Mouse (Mus musculus): Measurements from ENCODE around the gene Atg4d.
A peak's percentile ranks its signal among the peaks of the same experiment; 100 is the strongest.
"Not testable (repeated sequence)": the region's sequence is repeated elsewhere in the genome, so short reads cannot be mapped to it uniquely, and the experiment has no call there.

Atg4d gene

GRCm38 (mm10) chr9:21265000-21265561 lies at the start of gene Atg4d:
Gene Atg4d (plus strand): TSS chr9:21265293.
- peak; percentile 97 for DNase-seq (ENCODE audit: low spot score)

DNA sequence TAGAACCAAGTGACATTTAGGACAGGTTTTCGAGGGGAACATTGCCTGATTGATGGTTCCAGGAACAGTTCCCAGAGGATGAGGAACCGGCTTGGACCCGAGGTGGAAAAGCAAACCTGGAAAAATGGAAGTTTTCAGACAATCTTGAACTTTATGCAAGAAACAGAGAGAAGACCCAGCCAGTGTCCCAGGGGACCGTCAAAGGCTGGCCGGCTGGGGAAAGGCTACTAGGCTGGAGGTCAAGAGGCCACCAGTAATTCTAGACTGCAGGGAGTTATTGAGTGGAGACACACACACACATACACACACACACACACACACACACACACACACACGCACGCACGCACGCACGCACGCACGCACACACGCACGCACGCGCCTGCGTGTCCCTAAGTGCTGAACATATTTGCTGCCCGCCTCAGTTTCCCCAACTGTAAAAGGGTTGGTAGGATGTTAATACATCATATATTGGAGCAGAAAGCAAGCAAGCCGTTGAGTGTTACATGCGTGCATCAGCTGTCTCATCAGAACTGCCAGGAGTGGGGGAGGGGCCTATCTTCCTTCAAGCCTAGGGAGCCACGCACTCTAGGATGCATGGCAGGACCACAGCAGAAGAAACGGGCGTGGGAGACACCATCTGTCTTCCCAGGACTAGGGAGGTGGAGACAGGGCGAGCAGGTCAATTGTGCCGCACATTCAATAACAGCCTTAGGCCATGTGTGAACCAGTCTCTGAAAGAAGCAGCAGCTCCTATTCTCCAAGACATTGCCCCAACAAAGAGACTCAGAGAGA lies 48.8 kb upstream of the Atg4d start:
- peak; percentile 60 for DNase-seq (ENCODE audit: low spot score)

GRCm38 (mm10) chr9:21219820-21220219 lies 45.3 kb upstream of the Atg4d start:
- no peak for DNase-seq (ENCODE audit: low spot score)

DNA sequence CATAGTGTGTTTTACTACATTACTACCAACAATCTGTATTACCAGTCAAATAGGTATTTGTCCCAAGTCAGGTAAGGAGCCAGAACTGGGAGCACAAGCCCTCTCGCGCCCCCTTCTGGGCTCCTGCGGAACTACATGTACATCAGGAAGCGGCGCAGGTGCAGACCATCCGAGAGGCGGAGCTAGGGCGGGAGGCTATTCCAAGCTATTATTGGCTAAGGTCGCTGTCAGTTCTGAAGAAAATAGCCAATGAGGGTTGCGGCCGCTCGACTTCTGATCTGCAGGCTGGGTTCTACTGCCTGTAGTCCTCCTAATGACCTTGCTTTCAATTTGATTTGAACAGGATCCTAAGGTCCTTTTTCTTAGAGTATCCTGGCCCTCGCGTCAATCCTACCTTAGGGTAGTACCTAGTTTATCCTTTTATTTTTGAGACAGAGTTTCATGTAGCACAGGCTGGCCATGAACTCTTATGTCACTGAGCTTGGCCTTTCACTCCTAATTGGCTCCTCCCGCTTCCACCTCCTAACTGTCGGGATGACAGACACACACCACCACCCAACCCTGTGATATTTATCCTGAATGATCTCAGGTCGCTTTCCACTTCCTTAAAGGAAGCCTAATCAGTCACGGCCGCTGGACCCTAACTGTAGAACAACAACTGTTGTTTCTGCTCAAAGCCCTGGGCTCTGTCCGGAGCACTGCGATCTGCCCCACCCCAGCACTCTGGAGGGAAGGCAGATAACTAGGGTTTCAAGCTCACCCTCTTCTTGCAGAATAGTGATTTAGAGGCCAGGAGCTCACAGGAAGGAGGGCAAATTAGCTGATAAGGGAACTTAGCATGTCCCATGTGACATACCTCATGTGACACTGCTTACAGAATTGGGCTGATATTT lies 44.4 kb upstream of the Atg4d start:
- peak; percentile 96 for DNase-seq (ENCODE audit: low spot score)

DNA sequence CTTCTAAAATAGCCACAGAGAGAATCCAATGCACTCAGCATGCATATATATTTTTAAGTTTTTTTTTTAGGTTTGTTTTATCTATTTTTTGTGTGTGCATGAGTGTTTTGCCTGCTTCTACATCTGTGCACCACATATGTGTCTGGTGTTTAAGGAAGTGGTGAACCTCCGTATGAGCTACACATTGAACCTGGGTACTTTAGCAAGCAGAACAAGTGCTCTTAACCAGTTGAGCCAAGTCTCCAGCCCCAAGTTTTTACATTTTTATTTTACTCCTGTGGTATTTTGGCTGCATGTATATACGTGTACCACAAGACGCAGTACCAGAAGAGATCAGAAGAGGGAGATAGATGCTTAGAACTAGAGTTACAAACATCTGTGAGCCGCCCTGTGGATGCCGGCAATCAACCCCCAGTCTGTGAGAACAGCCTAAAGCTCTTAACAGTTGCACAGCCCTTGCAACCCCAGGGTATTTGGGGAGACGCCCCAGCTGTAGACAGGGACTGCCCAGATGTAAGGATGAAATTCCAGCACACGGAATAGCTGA lies 43.6 kb upstream of the Atg4d start:
- peak; percentile 61 for DNase-seq (ENCODE audit: low spot score)

- not testable (repeated sequence) for DNase-seq (ENCODE audit: low spot score)
Measured at GRCm38 (mm10) chr9:21223490-21223889, 41.6 kb upstream of the Atg4d start.

DNA sequence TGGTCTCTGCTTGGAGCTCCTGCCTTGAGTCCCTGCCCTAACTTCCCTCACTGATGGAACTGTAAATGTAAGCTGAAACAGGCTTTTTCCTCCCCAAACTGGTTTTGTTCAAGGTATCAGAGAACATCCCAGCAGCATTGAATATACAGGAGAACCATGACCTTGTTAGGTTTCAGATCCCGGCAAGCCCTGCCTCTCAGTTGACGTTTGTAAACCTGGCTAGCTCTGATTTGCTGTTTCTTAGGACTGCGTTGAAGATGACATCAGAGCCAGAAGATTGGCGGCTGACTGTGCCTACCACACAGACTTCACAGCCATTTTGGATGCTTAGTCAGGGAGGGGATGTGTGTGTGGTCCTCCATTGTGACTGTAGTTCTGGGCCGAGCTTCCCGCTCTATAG lies 41.2 kb upstream of the Atg4d start:
- no peak for DNase-seq (ENCODE audit: low spot score)

DNA sequence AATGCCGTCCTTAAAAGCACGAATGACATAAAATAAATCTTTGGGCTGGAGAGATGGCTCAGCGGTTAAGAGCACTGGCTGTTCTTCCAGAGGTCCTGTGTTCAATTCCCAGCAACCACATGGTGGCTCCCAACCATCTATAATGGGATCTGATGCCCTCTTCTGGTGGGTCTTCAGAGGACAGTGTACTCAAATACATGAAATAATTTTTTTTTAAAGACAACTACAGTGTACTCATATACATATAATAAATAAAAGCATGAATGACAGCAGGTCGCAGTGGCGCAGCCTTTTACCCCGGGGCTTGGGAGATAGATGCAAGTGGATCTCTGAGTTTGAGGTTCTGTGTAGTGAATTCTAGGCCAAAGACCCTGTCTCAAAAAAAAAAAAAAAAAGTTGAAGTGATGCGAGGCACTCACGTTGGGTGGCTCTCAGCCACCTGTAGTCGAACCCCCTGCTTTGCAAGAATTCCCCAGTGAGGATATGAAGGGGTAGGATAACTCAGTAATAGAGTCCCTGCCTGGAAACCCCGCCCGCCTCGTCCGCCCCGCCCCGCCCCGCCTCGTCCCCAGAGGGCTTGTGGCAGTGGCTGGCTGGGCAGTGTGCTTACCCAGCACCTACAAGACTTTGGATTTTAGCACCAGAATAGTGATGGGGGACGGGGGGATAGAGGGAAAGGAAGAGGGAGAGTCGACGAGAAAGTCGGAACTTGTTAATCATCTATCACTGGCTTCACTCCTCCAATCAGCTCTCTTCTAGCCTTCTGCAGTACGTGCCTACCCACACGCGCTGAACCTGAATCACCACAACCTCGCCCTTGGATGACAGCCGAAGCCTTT lies 40.3 kb upstream of the Atg4d start:
- no peak for DNase-seq (ENCODE audit: low spot score)

DNA sequence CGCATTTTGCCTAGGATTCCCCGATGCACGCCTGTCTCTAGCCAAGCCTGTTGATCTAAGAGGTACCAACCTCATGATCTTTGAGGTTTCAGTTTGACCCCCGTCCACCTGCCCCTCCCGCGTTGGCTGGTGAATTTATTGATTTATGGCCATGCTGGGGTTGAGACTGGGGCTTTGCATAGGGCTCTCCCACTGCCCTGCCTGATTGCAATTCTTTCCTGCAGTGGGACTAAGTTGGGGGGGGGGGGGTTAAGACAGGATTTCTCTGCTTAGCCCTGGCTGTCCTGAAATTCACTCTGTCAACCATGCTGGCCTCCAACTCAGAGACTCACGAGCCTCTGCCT lies 39.7 kb upstream of the Atg4d start:
- DNase-seq (ENCODE audit: low spot score): no peak

GRCm38 (mm10) chr9:21227342-21227741 lies 37.8 kb upstream of the Atg4d start:
- DNase-seq (ENCODE audit: low spot score): no peak

GRCm38 (mm10) chr9:21231551-21231950 lies 33.5 kb upstream of the Atg4d start:
- DNase-seq (ENCODE audit: low spot score): no peak

DNA sequence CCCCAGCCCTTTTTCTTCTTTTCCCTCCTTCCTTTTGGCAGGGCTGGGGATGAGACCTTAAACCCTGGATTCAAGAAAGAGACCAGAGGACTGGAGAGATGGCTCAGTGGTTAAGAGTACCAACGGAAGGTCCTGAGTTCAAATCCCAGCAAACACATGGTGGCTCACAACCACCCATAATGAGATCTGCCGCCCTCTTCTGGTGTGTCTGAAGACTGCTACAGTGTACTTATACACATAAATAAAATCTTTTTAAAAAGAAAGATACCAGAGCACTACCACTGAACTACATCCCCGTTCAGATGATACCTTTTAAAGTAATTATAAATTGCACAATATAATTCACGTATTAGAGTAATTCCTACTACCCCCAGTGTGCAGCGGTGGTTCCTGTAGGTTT lies 32.2 kb upstream of the Atg4d start:
- no peak for DNase-seq (ENCODE audit: low spot score)

- DNase-seq (ENCODE audit: low spot score): no peak
Measured at GRCm38 (mm10) chr9:21233366-21233765, 31.7 kb upstream of the Atg4d start.

DNA sequence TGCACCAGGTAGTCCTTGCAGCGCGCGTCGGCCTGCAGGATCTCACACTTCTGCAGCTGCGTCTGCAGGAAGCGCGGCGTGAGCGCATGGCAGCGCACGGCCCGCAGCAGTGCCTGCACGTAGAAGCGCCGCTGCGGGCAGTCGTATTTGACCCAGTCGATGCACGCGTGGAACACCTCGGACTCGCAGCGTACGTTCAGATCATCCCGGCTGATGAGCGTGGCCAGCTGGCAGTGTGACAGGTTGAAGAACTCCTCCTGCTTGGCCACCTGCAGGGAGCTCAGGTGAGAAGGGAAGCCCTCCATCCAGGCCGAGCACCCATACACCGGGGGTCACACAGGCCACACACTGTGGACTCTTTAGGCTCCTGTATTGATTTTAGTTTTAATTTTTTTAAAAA lies 31.3 kb upstream of the Atg4d start:
- no peak for DNase-seq (ENCODE audit: low spot score)

DNA sequence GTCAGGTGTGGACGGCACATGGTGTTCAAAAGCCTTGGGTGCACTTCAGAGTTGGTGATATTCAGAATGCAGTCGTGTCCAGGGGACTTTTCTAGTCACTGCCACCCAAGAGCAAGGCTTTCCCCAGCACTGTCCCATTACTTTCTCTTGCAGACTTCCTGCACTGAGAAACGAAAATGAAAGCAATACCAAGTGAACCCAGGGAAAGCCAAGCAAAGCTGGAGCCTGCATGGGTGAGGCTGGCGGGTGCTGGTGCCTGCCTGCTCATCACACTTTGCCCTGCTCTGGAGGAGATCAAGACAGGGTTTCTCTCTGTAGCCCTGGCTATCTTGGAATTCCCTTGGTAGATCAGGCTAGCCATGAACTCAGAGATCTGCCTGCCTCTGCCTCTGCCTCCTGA lies 29.8 kb upstream of the Atg4d start:
- no peak for DNase-seq (ENCODE audit: low spot score)

DNA sequence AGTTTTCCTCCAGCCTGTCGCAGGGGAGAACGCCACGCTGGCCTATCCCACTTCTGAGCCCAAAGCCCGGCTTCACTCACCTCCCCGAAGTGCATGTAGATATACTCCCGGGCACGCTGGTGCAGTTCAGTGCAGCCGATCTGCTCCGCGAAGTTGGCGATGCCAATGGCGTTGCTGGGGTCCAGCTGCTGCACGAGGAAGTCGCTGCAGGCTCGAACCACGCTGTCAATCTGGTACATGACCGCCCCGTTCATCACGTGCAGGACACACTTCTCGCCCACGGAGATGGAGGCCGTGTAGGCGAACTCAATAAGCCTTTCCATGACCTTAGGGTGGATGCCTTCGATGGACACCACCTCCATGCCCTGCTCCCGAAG lies 28.1 kb upstream of the Atg4d start:
- no peak for DNase-seq (ENCODE audit: low spot score)

GRCm38 (mm10) chr9:21237368-21238003 lies 27.6 kb upstream of the Atg4d start:
- DNase-seq (ENCODE audit: low spot score): no peak

DNA sequence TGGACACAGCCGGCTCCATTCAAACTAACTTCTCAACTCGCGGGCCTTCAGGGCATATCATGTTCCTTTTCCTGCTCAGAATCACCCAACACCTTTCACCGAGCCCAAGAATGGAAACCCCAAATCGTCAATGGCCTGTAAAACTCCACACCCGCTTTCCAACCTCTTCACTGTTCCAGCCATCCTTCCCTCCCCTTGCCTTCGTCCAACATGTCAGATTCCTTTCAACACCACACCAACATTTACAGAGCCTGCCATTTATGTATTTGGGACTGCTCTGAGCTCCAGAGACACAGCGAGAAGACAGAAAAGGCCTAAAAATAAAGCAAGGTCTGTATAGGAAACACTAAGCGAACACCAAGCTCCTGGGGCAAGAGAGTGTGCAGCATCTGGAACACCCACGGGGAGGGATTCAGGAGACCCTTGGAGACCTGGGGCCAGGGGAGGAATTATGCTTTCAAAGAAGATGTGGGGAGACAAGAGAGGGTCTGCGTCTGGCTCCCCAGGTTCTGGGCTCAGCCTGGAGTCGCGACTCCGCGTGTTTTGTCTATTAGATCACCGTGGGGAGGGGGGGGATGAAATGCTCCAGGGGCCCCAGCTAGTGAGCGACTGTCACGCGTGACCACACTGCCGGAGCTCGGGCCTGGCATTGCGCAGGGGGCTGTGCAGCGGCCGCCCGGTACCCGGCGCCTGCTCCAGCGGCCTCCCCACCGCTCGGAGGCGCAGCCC lies 26.9 kb upstream of the Atg4d start:
- no peak for DNase-seq (ENCODE audit: low spot score)

GRCm38 (mm10) chr9:21238733-21239464 lies 26.2 kb upstream of the Atg4d start, which contains the start of gene Keap1:
Gene Keap1 (minus strand): TSS chr9:21239361.
- peak; percentile 78 for DNase-seq (ENCODE audit: low spot score)

- no peak for DNase-seq (ENCODE audit: low spot score)
Measured at GRCm38 (mm10) chr9:21239465-21239848, 25.6 kb upstream of the Atg4d start.
